Mouse (Mus musculus) kidney, adult 2 months (tissue): Measurements from ENCODE around the gene Urm1.

Source experiments
- CTCF ChIP-seq: fragments of 200-500 bp; conservative IDR thresholded peaks from 2 replicates; pipeline ENCODE4 v1.5.1; 2011; ENCODE audit warnings: low read depth, mild to moderate bottlenecking, control low read depth, low read length, moderate library complexity, mixed read lengths; ENCODE audit not compliant: insufficient read depth, insufficient read length
- POLR2A ChIP-seq: fragments of 200-500 bp; IDR thresholded peaks from one replicate; pipeline ENCODE4 v1.6.1; 2011; ENCODE audit warnings: low read depth, low read length, control low read depth

DNA sequence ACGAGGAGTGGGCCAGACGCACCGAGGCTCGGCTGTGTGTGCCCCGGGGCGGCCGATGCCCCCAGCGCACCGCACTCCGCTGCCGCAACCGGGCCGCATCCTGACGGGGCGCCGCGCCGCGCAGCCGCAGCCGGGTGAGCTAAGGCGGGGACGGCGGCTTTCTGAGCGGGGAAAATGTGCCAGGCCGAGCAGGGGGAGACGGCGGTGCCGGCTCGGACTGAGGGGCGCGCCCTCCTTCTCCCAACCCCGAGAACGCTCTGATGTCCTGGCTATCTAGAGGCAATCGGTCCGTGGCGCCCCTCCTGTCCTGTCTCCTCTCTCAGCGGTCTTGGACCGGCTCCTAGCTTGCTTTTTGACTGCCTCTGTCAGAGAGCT, 17.1 kb upstream of the Urm1 start:
- TF ChIP-seq CTCF: no peak
- no peak for TF ChIP-seq POLR2A
